Mouse (Mus musculus) neutrophil, adult 5-6 weeks (primary cell): ENCODE results near the gene Gm9603. TPM values are rescaled to one million over a fixed set of nuclear protein-coding genes. Genes with fewer than 3 reads are reported as not detected.
"Not testable (repeated sequence)": the region's sequence is repeated elsewhere in the genome, so short reads cannot be mapped to it uniquely, and the experiment has no call there.

Experiments
- ATAC-seq: fragments of 151-379, 151-347 bp; 2 replicates; pipeline ENCODE4 v1.8.0; 2017; ENCODE audit warnings: mild to moderate bottlenecking, moderate TSS enrichment; ENCODE audit not compliant: insufficient number of reproducible peaks, poor library complexity, low FRiP score, severe bottlenecking; ENCODE audit errors: extremely low read depth
- total RNA-seq: library from RNA; stranded (forward); fragments of 200-1000 nt; gene quantifications from 2 replicates; pipeline ENCODE4 v1.2.3, GENCODE M21; 2017

The Gm9603 gene
- not detected in 2 replicates for total RNA-seq

DNA sequence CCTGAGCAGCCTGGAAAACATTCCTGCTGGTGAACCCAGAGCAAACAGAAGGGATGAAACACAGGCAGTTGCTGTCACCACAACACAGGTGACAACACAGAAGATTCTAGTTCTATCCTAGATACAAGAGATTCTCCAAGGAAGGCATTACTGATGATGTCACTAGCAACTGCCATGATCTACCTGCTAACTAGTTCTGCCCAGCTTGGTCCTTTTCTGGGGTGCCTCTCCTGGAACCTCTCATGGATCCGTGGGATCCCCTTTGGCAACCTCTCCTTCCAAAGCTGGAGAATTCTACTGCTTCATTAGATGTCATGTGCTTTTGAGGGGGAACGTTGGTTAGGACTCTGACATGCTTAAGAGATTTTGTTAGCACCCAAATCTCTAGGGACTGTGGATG lies at the start of gene Gm9603:
TSS of gene Gm9603 (minus strand) at position 101 of the 400 bp plus-strand sequence.
- not testable (repeated sequence) for ATAC-seq

- ATAC-seq: not testable (repeated sequence)
Observed at GRCm38 (mm10) chr14:5632928-5633327, 54.3 kb downstream of the Gm9603 start, which contains the start of gene Gm8265. Gm8265 (minus strand) TSS chr14:5633028.

Other genes starting within 250 kb of the Gm9603 start
- gene Gm3194, start 232.0 kb downstream of the Gm9603 start, total RNA-seq: not detected in 2 replicates
- not detected in 2 replicates for gene Gm8246, start 209.6 kb downstream of the Gm9603 start, total RNA-seq
- 0.25 TPM in 1 of 2 replicates, not detected in the other for gene Gm3187, start 203.2 kb downstream of the Gm9603 start, total RNA-seq
- not detected in 2 replicates for gene Gm3488, start 185.8 kb downstream of the Gm9603 start, total RNA-seq
- not detected in 2 replicates for gene Gm3532, start 149.0 kb downstream of the Gm9603 start, total RNA-seq
- gene Gm8265, start 54.4 kb downstream of the Gm9603 start, total RNA-seq: not detected in 2 replicates
- 0.47 TPM in 1 of 2 replicates, not detected in the other for gene Gm3373, start 54.1 kb upstream of the Gm9603 start, total RNA-seq
- gene Gm3383, start 120.5 kb upstream of the Gm9603 start, total RNA-seq: not detected in 2 replicates
- not detected in 2 replicates for gene Gm3424, start 142.9 kb upstream of the Gm9603 start, total RNA-seq
- not detected in 2 replicates for gene Gm8237, start 192.9 kb upstream of the Gm9603 start, total RNA-seq